Mouse (Mus musculus) cerebellum, adult 2 months (tissue): Measurements from ENCODE around the gene Trappc10.

ENCODE experiments used
- CTCF ChIP-seq: fragments of 200-500 bp; IDR thresholded peaks from 2 replicates; pipeline ENCODE4 v1.5.1; 2011; ENCODE audit warnings: low read depth, mild to moderate bottlenecking, control low read depth, low read length, moderate library complexity, borderline replicate concordance; ENCODE audit not compliant: insufficient read depth
- POLR2A ChIP-seq: fragments of 200-500 bp; IDR thresholded peaks from 2 replicates; pipeline ENCODE4 v1.6.1; 2011; ENCODE audit warnings: low read length, control low read depth, borderline replicate concordance; ENCODE audit not compliant: insufficient read depth

DNA sequence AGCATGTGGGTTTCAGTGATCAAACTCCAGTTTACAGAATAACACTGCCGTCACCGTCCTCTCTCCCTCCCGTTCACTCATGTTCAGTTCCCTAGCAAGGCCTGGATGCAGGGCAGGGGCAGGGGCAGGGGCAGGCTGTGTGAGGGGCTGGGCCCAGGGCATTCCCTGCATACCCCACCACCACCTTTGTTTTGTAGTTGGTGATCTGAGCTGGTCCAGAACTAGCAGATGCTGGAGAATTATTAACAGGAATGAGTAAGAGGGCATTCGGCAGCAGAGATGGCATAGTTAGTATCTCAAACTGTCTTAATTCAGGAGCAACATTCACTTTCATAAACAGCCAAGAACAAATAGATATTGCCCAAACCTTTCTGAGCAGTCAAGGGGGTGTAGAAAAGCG lies 47.9 kb upstream of the Trappc10 start:
- TF ChIP-seq POLR2A (no peak), CTCF (no peak)
